Mouse (Mus musculus) CH12.LX (cell line): Measurements from ENCODE around the gene Oaz3. TPM values are rescaled to one million over a fixed set of nuclear protein-coding genes. Genes with fewer than 3 reads are reported as not detected.

Experiments
- DNase-seq: peaks from one replicate; pipeline ENCODE4 v3.0.0-alpha.2; 2013; ENCODE audit errors: extremely low read depth
- H3K27ac ChIP-seq: 2 replicates; pipeline ENCODE4 v1.5.1; 2012; ENCODE audit warnings: low read depth, mild to moderate bottlenecking, control low read depth, moderate library complexity; ENCODE audit not compliant: insufficient read depth
- H3K27me3 ChIP-seq: replicated peaks from 2 replicates; pipeline ENCODE3; 2012; ENCODE audit warnings: inconsistent platforms
- H3K36me3 ChIP-seq, 2 experiments: replicated peaks in 1 of 2; 2 replicates each; pipeline versions ENCODE3 to v1.6.1; 2012; ENCODE audit warnings: inconsistent platforms in 1 of 2, low read length in 1 of 2, mild to moderate bottlenecking in 1 of 2, mixed read lengths in 1 of 2, moderate library complexity in 1 of 2; ENCODE audit not compliant: control insufficient read depth in 1 of 2, insufficient read depth in 1 of 2
- H3K4me1 ChIP-seq, 2 experiments: 2 replicates each; pipeline ENCODE4 v1.6.1; 2012; ENCODE audit warnings: inconsistent platforms in 1 of 2, moderate library complexity in 1 of 2; ENCODE audit not compliant: insufficient read depth in 2 of 2, control insufficient read depth in 1 of 2
- H3K4me2 ChIP-seq: 2 replicates; pipeline ENCODE4 v1.6.1; 2012; ENCODE audit warnings: low read depth, mild to moderate bottlenecking, control low read depth; ENCODE audit not compliant: poor library complexity, insufficient read depth, severe bottlenecking
- H3K4me3 ChIP-seq, 3 experiments: fragments of 150-350 bp in 1 of 3; sonication (generic) in 1 of 3; replicated peaks in 1 of 3; 2 replicates each; pipeline versions ENCODE3 to v1.5.1; 2011 to 2012; ENCODE audit warnings: low read depth in 2 of 3, low read length in 2 of 3, mild to moderate bottlenecking in 2 of 3, moderate library complexity in 2 of 3, control low read depth in 1 of 3, improper control_type of control experiment in 1 of 3, inconsistent platforms in 1 of 3, mixed read lengths in 1 of 3; ENCODE audit not compliant: poor library complexity in 1 of 3
- H3K79me2 ChIP-seq: replicated peaks from 2 replicates; pipeline ENCODE4 v1.6.1; 2012; ENCODE audit warnings: mild to moderate bottlenecking, moderate library complexity; ENCODE audit not compliant: control insufficient read depth, poor library complexity, insufficient read depth, severe bottlenecking; ENCODE audit errors: extremely low read depth
- H3K9ac ChIP-seq: 2 replicates; pipeline ENCODE4 v1.6.1; 2012; ENCODE audit warnings: low read depth, mild to moderate bottlenecking, control low read depth, moderate library complexity; ENCODE audit not compliant: insufficient read depth
- H3K9me3 ChIP-seq: replicated peaks from 2 replicates; pipeline ENCODE3; 2012; ENCODE audit warnings: low read length, inconsistent platforms, mixed read lengths
- BHLHE40 ChIP-seq: IDR thresholded peaks from 2 replicates; pipeline ENCODE4 v1.6.1; 2011; ENCODE audit warnings: mild to moderate bottlenecking, low read depth, low read length, improper control_type of control experiment
- E2F4 ChIP-seq: IDR thresholded peaks from 2 replicates; pipeline ENCODE4 v1.6.1; 2011; ENCODE audit warnings: low read depth, low read length, improper control_type of control experiment; ENCODE audit not compliant: insufficient replicate concordance
- ETS1 ChIP-seq: conservative IDR thresholded peaks from 2 replicates; pipeline ENCODE4 v1.6.1; 2012; ENCODE audit warnings: low read depth, mild to moderate bottlenecking, inconsistent platforms, low read length, improper control_type of control experiment, moderate library complexity
- GABPA ChIP-seq: IDR thresholded peaks from 2 replicates; pipeline ENCODE4 v1.6.1; 2012; ENCODE audit warnings: low read depth, low read length, improper control_type of control experiment, inconsistent platforms; ENCODE audit not compliant: insufficient replicate concordance
- JUND ChIP-seq: conservative IDR thresholded peaks from 2 replicates; pipeline ENCODE4 v1.6.1; 2011; ENCODE audit warnings: low read depth, low read length, improper control_type of control experiment
- KAT2A ChIP-seq: IDR thresholded peaks from 2 replicates; pipeline ENCODE4 v1.6.1; 2012; ENCODE audit warnings: low read length, improper control_type of control experiment, inconsistent platforms; ENCODE audit not compliant: insufficient replicate concordance
- MAFK ChIP-seq: IDR thresholded peaks from 2 replicates; pipeline ENCODE4 v1.6.1; 2011; ENCODE audit warnings: low read length, improper control_type of control experiment; ENCODE audit not compliant: insufficient replicate concordance
- MAZ ChIP-seq: IDR thresholded peaks from 2 replicates; pipeline ENCODE4 v1.6.1; 2012; ENCODE audit warnings: low read depth, mild to moderate bottlenecking, inconsistent platforms, low read length, improper control_type of control experiment, moderate library complexity
- NRF1 ChIP-seq: IDR thresholded peaks from 2 replicates; pipeline ENCODE4 v1.6.1; 2014; ENCODE audit warnings: low read depth, mild to moderate bottlenecking, inconsistent platforms, low read length, improper control_type of control experiment, moderate library complexity
- PAX5 ChIP-seq: IDR thresholded peaks from 2 replicates; pipeline ENCODE4 v1.6.1; 2012; ENCODE audit warnings: low read length, inconsistent platforms, mixed read lengths
- POLR2A ChIP-seq: IDR thresholded peaks from 2 replicates; pipeline ENCODE4 v1.6.1; 2011; ENCODE audit warnings: low read depth, mild to moderate bottlenecking, improper control_type of control experiment, low read length
- POLR2AphosphoS2 ChIP-seq: IDR thresholded peaks from 2 replicates; pipeline ENCODE4 v1.6.1; 2011; ENCODE audit warnings: low read depth, low read length, improper control_type of control experiment
- RCOR1 ChIP-seq: conservative IDR thresholded peaks from 2 replicates; pipeline ENCODE4 v1.6.1; 2012; ENCODE audit warnings: low read depth, mild to moderate bottlenecking, inconsistent platforms, low read length, improper control_type of control experiment
- SIN3A ChIP-seq: IDR thresholded peaks from 2 replicates; pipeline ENCODE4 v1.6.1; 2012; ENCODE audit warnings: low read length, improper control_type of control experiment, inconsistent platforms
- TBP ChIP-seq: conservative IDR thresholded peaks from 2 replicates; pipeline ENCODE4 v1.6.1; 2011; ENCODE audit warnings: low read depth, low read length, improper control_type of control experiment
- UBTF ChIP-seq: IDR thresholded peaks from 2 replicates; pipeline ENCODE4 v1.6.1; 2012; ENCODE audit warnings: low read depth, mild to moderate bottlenecking, inconsistent platforms, low read length, improper control_type of control experiment, moderate library complexity
- ZNF384 ChIP-seq: IDR thresholded peaks from 2 replicates; pipeline ENCODE4 v1.6.1; 2012; ENCODE audit warnings: low read depth, low read length, improper control_type of control experiment, inconsistent platforms
- dilution Hi-C: fragments of 300-500 bp; cut with MboI; formaldehyde crosslinking; loops from 2 replicates; pipeline ENCODE4 v1.14.3; 2020; ENCODE audit warnings: low sequenced_read_pairs; ENCODE audit not compliant: extremely low pct_unique_long_range_greater_than_20kb, extremely low pct_ligation_motif_present
- in situ Hi-C: fragments of 300-500 bp; cut with MboI; formaldehyde crosslinking; loops from 3 replicates; pipeline ENCODE4 v1.14.3; 2019; ENCODE audit warnings: low sequenced_read_pairs, low pct_ligation_motif_present, low pct_unique_long_range_greater_than_20kb, mixed read lengths
- polyA plus RNA-seq: library from polyadenylated mRNA; unstranded; fragments of >175 nt; gene quantifications from 2 replicates; pipeline ENCODE4 v1.2.1, GENCODE M21; 2012; ENCODE audit warnings: low read depth; ENCODE audit not compliant: insufficient read length
- total RNA-seq, 2 experiments: library from RNA; depleted of rRNA; stranded (reverse); fragments of 300-350 nt in 1 of 2; fragments of >200 nt in 1 of 2; gene quantifications; 2 replicates each; pipeline ENCODE4 v1.2.3; 2012 to 2014

Gene Oaz3
- total and polyA plus RNA-seq, 3 experiments, result 0.51 to 0.71 TPM; not detected in 1

DNA sequence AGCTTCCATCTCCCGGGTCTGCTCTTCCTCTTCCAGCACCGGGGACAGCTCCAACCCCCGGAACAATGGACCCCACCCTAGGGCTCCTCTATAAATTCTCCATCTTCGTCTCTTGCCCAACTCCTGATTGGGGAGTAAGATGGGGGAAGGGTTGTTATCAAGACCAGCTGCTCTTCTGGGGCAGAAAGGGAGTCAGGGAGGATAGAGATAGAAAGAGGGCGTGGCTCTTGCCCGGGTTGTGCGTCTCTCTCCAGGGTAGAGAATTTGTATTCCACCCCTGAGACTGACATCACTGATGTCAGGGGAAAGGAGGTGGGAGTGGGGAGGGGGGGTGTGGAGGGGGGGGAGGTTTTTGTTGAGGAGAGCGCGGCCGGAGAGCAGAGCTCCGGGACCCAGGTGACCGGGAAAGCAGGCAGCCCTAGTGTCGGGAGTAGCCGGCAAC is 34.3 kb upstream of the Oaz3 start, which contains the start of gene Celf3:
Gene Celf3 (plus strand): TSS at position 315 of the 442 bp plus-strand sequence.
- no peak within 1 kb of the TSS; the same call in 1 of the 2 replicates for H3K4me2 ChIP-seq
- no peak within 1 kb of the TSS for H3K4me3 ChIP-seq
- TF ChIP-seq ETS1 (no peak), TBP (no peak), GABPA (no peak), SIN3A (no peak), UBTF (no peak), JUND (no peak), PAX5 (no peak), MAZ (no peak), MAFK (no peak), POLR2A (no peak), POLR2AphosphoS2 (no peak), ZNF384 (no peak), NRF1 (no peak), KAT2A (no peak), RCOR1 (no peak), BHLHE40 (no peak), E2F4 (no peak)
- TF ChIP-seq, all 38 proteins: peak for 0
- no peak within 1 kb of the TSS for H3K9ac ChIP-seq
- H3K79me2 ChIP-seq, result no peaks in the 10 kb centered on the region
- H3K27me3 ChIP-seq, result no peaks in the 10 kb centered on the region
- no peak within 1 kb of the TSS for H3K27ac ChIP-seq
- dilution Hi-C loops, result no loop called here
- H3K36me3 ChIP-seq, result peaks cover 0 to 2% of the 10 kb centered on the region in 2 experiments
- in situ Hi-C loops, result no loop called here
- DNase-seq, result no peak
- H3K4me1 ChIP-seq, result peaks cover 0 to 20% of the 10 kb centered on the region in 2 experiments; a peak in 2 of 4 replicates
- H3K9me3 ChIP-seq, result no peaks in the 10 kb centered on the region

DNA sequence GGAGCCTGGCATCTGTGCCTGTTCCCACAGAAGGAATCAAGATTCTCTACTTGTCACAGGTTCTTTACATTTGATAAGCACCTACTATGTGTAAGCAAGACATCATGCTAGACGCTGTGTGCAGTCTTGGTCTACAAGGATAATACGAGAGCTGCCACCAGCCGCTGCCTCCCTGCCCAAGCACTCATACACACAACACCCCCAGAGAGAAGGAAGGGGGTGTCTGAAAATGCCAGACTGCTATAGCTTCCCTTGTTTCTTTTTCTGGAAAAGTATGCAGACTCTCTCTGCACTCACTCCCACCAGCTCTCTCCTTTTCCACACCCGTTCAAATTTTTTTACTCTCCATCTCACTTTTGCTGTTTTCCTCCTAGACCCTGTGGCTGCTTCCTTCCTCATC is 33.7 kb upstream of the Oaz3 start:
- Histone ChIP-seq H3K4me2 (no peak overlapping the region), H3K79me2 (no peaks in the 10 kb centered on the region), H3K4me3 (no peak overlapping the region), H3K36me3 (peaks cover 0 to 2% of the 10 kb centered on the region in 2 experiments), H3K4me1 (peaks cover 0 to 14% of the 10 kb centered on the region in 2 experiments; a peak in 2 of 4 replicates), H3K27me3 (no peaks in the 10 kb centered on the region), H3K27ac (no peak overlapping the region), H3K9ac (no peak overlapping the region), H3K9me3 (no peaks in the 10 kb centered on the region)
- DNase-seq, result no peak
- dilution Hi-C loops, result no loop called here
- in situ Hi-C loops, result no loop called here
- TF ChIP-seq KAT2A (no peak), BHLHE40 (no peak), E2F4 (no peak), SIN3A (no peak)
